Mouse (Mus musculus) G1E (cell line): ENCODE measurements at regions not wholly inside any gene's neighbourhood (a gene's known extent, or its start where the extent isn't known, plus 50 kb on each side); places are given as distances from the start of the nearest gene placed in this dataset.
A peak's percentile ranks its signal among the peaks of the same experiment; 100 is the strongest.

ENCODE experiments used
- ATAC-seq: 2 replicates; pipeline ENCODE4 v1.8.0; 2016; ENCODE audit warnings: mild to moderate bottlenecking; ENCODE audit not compliant: insufficient number of reproducible peaks, poor library complexity, low FRiP score, severe bottlenecking; ENCODE audit errors: extremely low read depth
- DNase-seq: peaks from one replicate; pipeline ENCODE4 v3.0.0; 2012; ENCODE audit warnings: low spot score
- H3K27me3 ChIP-seq: 2 replicates; pipeline ENCODE4 v1.6.1; 2012; ENCODE audit warnings: mild to moderate bottlenecking, low read length, inconsistent platforms; ENCODE audit not compliant: insufficient read depth
- H3K36me3 ChIP-seq: replicated peaks from 2 replicates; pipeline ENCODE3; 2012; ENCODE audit warnings: mild to moderate bottlenecking, inconsistent platforms
- H3K4me1 ChIP-seq: 2 replicates; pipeline ENCODE4 v1.6.1; 2012; ENCODE audit warnings: low read depth, low read length, inconsistent platforms, mixed read lengths; ENCODE audit not compliant: insufficient read depth
- H3K4me3 ChIP-seq: 2 replicates; pipeline ENCODE4 v1.5.1; 2012; ENCODE audit warnings: low read depth, mild to moderate bottlenecking, inconsistent platforms, low read length, moderate library complexity, mixed read lengths
- H3K9me3 ChIP-seq: replicated peaks from 2 replicates; pipeline ENCODE4 v1.6.1; 2012; ENCODE audit warnings: inconsistent platforms
- CTCF ChIP-seq: IDR thresholded peaks from 2 replicates; pipeline ENCODE4 v1.5.1; 2012; ENCODE audit warnings: low read depth, low read length, inconsistent platforms, mixed read lengths
- GATA1 ChIP-seq: IDR thresholded peaks from 2 replicates; pipeline ENCODE4 v1.6.1; 2012; ENCODE audit warnings: borderline replicate concordance, low read length, inconsistent platforms, mixed read lengths
- GATA2 ChIP-seq: IDR thresholded peaks from 2 replicates; pipeline ENCODE4 v1.6.1; 2012; ENCODE audit warnings: low read depth, low read length, inconsistent platforms, borderline replicate concordance
- POLR2AphosphoS5 ChIP-seq: IDR thresholded peaks from 2 replicates; pipeline ENCODE4 v1.6.1; 2012; ENCODE audit warnings: low read depth, low read length, inconsistent platforms; ENCODE audit not compliant: insufficient replicate concordance
- TAL1 ChIP-seq: conservative IDR thresholded peaks from 2 replicates; pipeline ENCODE4 v1.6.1; 2012; ENCODE audit warnings: low read depth, low read length, inconsistent platforms, mixed read lengths

- no peaks in the 10 kb centered on the region for H3K36me3 ChIP-seq
- no peak for TF ChIP-seq GATA1
- TF ChIP-seq GATA2, result no peak
- TF ChIP-seq TAL1, result no peak
- TF ChIP-seq CTCF, result no peak
- TF ChIP-seq POLR2AphosphoS5, result no peak
- DNase-seq (no peak), ATAC-seq (no peak)
- H3K4me1 ChIP-seq, result peaks cover 8% of the 10 kb centered on the region
- H3K4me3 ChIP-seq, result no peak overlapping the region
- H3K27me3 ChIP-seq, result peaks cover 69% of the 10 kb centered on the region
- no peaks in the 10 kb centered on the region for H3K9me3 ChIP-seq
These were observed 150.9 kb downstream of the Opa1 start for GRCm38 (mm10) chr16:29730010-29730409.

GRCm38 (mm10) chr16:29732889-29733288 lies 153.8 kb downstream of the Opa1 start:
- Histone ChIP-seq H3K36me3 (no peaks in the 10 kb centered on the region), H3K4me1 (peaks cover 8% of the 10 kb centered on the region), H3K4me3 (no peak overlapping the region), H3K27me3 (peaks cover 62% of the 10 kb centered on the region), H3K9me3 (no peaks in the 10 kb centered on the region)
- ATAC-seq, result no peak
- no peak for TF ChIP-seq GATA2
- no peak for TF ChIP-seq TAL1
- TF ChIP-seq GATA1, result no peak
- DNase-seq, result no peak

GRCm38 (mm10) chr16:29733847-29734246 lies 154.7 kb downstream of the Opa1 start:
- no peak for ATAC-seq
- Histone ChIP-seq H3K36me3 (no peaks in the 10 kb centered on the region), H3K9me3 (no peaks in the 10 kb centered on the region), H3K4me3 (no peak overlapping the region), H3K4me1 (peaks cover 8% of the 10 kb centered on the region), H3K27me3 (peaks cover 61% of the 10 kb centered on the region)
- DNase-seq, result no peak
- TF ChIP-seq GATA1 (no peak), GATA2 (no peak), POLR2AphosphoS5 (no peak), TAL1 (no peak), CTCF (no peak)

- Histone ChIP-seq H3K4me1 (peaks cover 5% of the 10 kb centered on the region), H3K27me3 (peaks cover 63% of the 10 kb centered on the region), H3K9me3 (no peaks in the 10 kb centered on the region), H3K36me3 (no peaks in the 10 kb centered on the region), H3K4me3 (no peak overlapping the region)
- TF ChIP-seq POLR2AphosphoS5 (no peak), CTCF (no peak), GATA1 (no peak), GATA2 (no peak), TAL1 (no peak)
- no peak for ATAC-seq
- peak; percentile 29 for DNase-seq
These were observed 155.2 kb downstream of the Opa1 start for GRCm38 (mm10) chr16:29734324-29734723.

- Histone ChIP-seq H3K27me3 (peaks cover 60% of the 10 kb centered on the region), H3K4me3 (no peak overlapping the region), H3K4me1 (peaks cover 4% of the 10 kb centered on the region), H3K9me3 (no peaks in the 10 kb centered on the region), H3K36me3 (no peaks in the 10 kb centered on the region)
- TF ChIP-seq TAL1 (no peak), GATA1 (no peak), GATA2 (no peak), POLR2AphosphoS5 (no peak), CTCF (no peak)
- no peak for ATAC-seq
- DNase-seq, result no peak
These were observed 155.7 kb downstream of the Opa1 start for GRCm38 (mm10) chr16:29734738-29735250.

GRCm38 (mm10) chr16:29735371-29736008 lies 156.4 kb downstream of the Opa1 start:
- DNase-seq (no peak), ATAC-seq (no peak)
- TF ChIP-seq CTCF, result no peak
- TF ChIP-seq GATA2, result no peak
- no peak for TF ChIP-seq POLR2AphosphoS5
- TF ChIP-seq GATA1, result no peak
- TF ChIP-seq TAL1, result no peak
- no peaks in the 10 kb centered on the region for H3K36me3 ChIP-seq
- no peaks in the 10 kb centered on the region for H3K4me1 ChIP-seq
- no peak overlapping the region for H3K4me3 ChIP-seq
- H3K9me3 ChIP-seq, result no peaks in the 10 kb centered on the region
- peaks cover 57% of the 10 kb centered on the region for H3K27me3 ChIP-seq

- DNase-seq (no peak), ATAC-seq (no peak)
- Histone ChIP-seq H3K4me1 (no peaks in the 10 kb centered on the region), H3K36me3 (no peaks in the 10 kb centered on the region), H3K27me3 (peaks cover 54% of the 10 kb centered on the region), H3K9me3 (no peaks in the 10 kb centered on the region), H3K4me3 (no peak overlapping the region)
- TF ChIP-seq CTCF (no peak), GATA1 (no peak), TAL1 (no peak), POLR2AphosphoS5 (no peak), GATA2 (no peak)
These were observed 157.1 kb downstream of the Opa1 start for GRCm38 (mm10) chr16:29736211-29736610.
